Mouse (Mus musculus): ENCODE measurements around the gene Gjc2. TPM values are rescaled to one million over a fixed set of nuclear protein-coding genes. Genes with fewer than 3 reads are reported as not detected.

The Gjc2 gene
- polyA plus RNA-seq, 1 experiment from 2014 or later = 0.10 TPM

GRCm38 (mm10) chr11:59159099-59159498 lies 23.9 kb downstream of the Gjc2 start:
- Histone ChIP-seq H3K9me3 (replicated peaks) (no peaks in the 10 kb centered on the region), H3K9ac (no peak overlapping the region), H3K4me1 (replicated peaks) (peaks cover 31% of the 10 kb centered on the region), H3K4me3 (replicated peaks) (no peak overlapping the region), H3K4me2 (no peak overlapping the region), H3K27ac (replicated peaks) (no peak overlapping the region), H3K27me3 (no peaks in the 10 kb centered on the region), H3K36me3 (replicated peaks) (peaks cover 66% of the 10 kb centered on the region)
- WGBS (ENCODE audit: insufficient replicate concordance) = 90% methylated on average over 13 of the region's 13 CpGs
- no peak for ATAC-seq (ENCODE audit: insufficient read depth)

GRCm38 (mm10) chr11:59155900-59156299 lies 27.1 kb downstream of the Gjc2 start:
- Histone ChIP-seq H3K9ac (no peak overlapping the region), H3K4me2 (no peak overlapping the region), H3K4me3 (replicated peaks) (no peak overlapping the region), H3K27ac (replicated peaks) (no peak overlapping the region), H3K27me3 (no peaks in the 10 kb centered on the region), H3K36me3 (replicated peaks) (peaks cover 55% of the 10 kb centered on the region), H3K9me3 (replicated peaks) (no peaks in the 10 kb centered on the region), H3K4me1 (replicated peaks) (peaks cover 8% of the 10 kb centered on the region)
- ATAC-seq (ENCODE audit: insufficient read depth) = no peak
- WGBS (ENCODE audit: insufficient replicate concordance) = 88% methylated on average over 5 of the region's 5 CpGs

GRCm38 (mm10) chr11:59154220-59154619 lies 28.8 kb downstream of the Gjc2 start:
- no peaks in the 10 kb centered on the region for H3K9me3 ChIP-seq (replicated peaks)
- 83% methylated on average over 7 of the region's 7 CpGs for WGBS (ENCODE audit: insufficient replicate concordance)
- no peak overlapping the region for H3K27ac ChIP-seq (replicated peaks)
- H3K4me3 ChIP-seq (replicated peaks) = no peak overlapping the region
- no peak overlapping the region for H3K4me2 ChIP-seq
- peaks cover 39% of the 10 kb centered on the region for H3K36me3 ChIP-seq (replicated peaks)
- peaks cover 4% of the 10 kb centered on the region; the same call in 1 of the 2 replicates for H3K4me1 ChIP-seq (replicated peaks)
- no peak for ATAC-seq (ENCODE audit: insufficient read depth)
- H3K9ac ChIP-seq = no peak overlapping the region
- peaks cover 4% of the 10 kb centered on the region; the same call in 1 of the 2 replicates for H3K27me3 ChIP-seq

GRCm38 (mm10) chr11:59151729-59152128 lies 31.3 kb downstream of the Gjc2 start:
- Histone ChIP-seq H3K4me2 (no peak overlapping the region), H3K27ac (replicated peaks) (no peak overlapping the region), H3K9me3 (replicated peaks) (no peaks in the 10 kb centered on the region), H3K27me3 (peaks cover 10% of the 10 kb centered on the region), H3K9ac (no peak overlapping the region), H3K4me1 (replicated peaks) (peaks cover 4% of the 10 kb centered on the region; the same call in 1 of the 2 replicates), H3K36me3 (replicated peaks) (peaks cover 14% of the 10 kb centered on the region), H3K4me3 (replicated peaks) (no peak overlapping the region)
- ATAC-seq (ENCODE audit: insufficient read depth) = no peak
- WGBS (ENCODE audit: insufficient replicate concordance) = 26% methylated on average over 3 of the region's 3 CpGs

- no peaks in the 10 kb centered on the region for H3K9me3 ChIP-seq (replicated peaks)
- no peak overlapping the region for H3K27ac ChIP-seq (replicated peaks)
- H3K4me1 ChIP-seq (replicated peaks) = no peaks in the 10 kb centered on the region
- no peak overlapping the region for H3K9ac ChIP-seq
- H3K27me3 ChIP-seq = peaks cover 14% of the 10 kb centered on the region
- H3K4me3 ChIP-seq (replicated peaks) = no peak overlapping the region
- no peaks in the 10 kb centered on the region for H3K36me3 ChIP-seq (replicated peaks)
- WGBS (ENCODE audit: insufficient replicate concordance) = 79% methylated on average over 3 of the region's 3 CpGs
- H3K4me2 ChIP-seq = no peak overlapping the region
- ATAC-seq (ENCODE audit: insufficient read depth) = no peak
Observed at GRCm38 (mm10) chr11:59149302-59149701, 33.7 kb downstream of the Gjc2 start.

- H3K27me3 ChIP-seq = peaks cover 34% of the 10 kb centered on the region
- ATAC-seq (ENCODE audit: insufficient read depth) = no peak
- WGBS (ENCODE audit: insufficient replicate concordance) = 76% methylated on average over 5 of the region's 5 CpGs
- no peak overlapping the region for H3K4me2 ChIP-seq
- H3K27ac ChIP-seq (replicated peaks) = no peak overlapping the region
- peaks cover 7% of the 10 kb centered on the region; the same call in 1 of the 2 replicates for H3K4me1 ChIP-seq (replicated peaks)
- H3K36me3 ChIP-seq (replicated peaks) = no peaks in the 10 kb centered on the region
- H3K9me3 ChIP-seq (replicated peaks) = no peaks in the 10 kb centered on the region
- H3K4me3 ChIP-seq (replicated peaks) = no peak overlapping the region
- no peak overlapping the region for H3K9ac ChIP-seq
Observed at GRCm38 (mm10) chr11:59142962-59143361, 40.1 kb downstream of the Gjc2 start.

- Histone ChIP-seq H3K4me1 (replicated peaks) (peaks cover 7% of the 10 kb centered on the region; the same call in 1 of the 2 replicates), H3K9me3 (replicated peaks) (no peaks in the 10 kb centered on the region), H3K27me3 (peaks cover 40% of the 10 kb centered on the region), H3K9ac (no peak overlapping the region), H3K4me2 (peak overlapping the region; percentile 42), H3K4me3 (replicated peaks) (no peak overlapping the region), H3K36me3 (replicated peaks) (no peaks in the 10 kb centered on the region), H3K27ac (replicated peaks) (no peak overlapping the region)
- WGBS (ENCODE audit: insufficient replicate concordance) = 6% methylated on average over 14 of the region's 14 CpGs
- 0 out of 2 replicates have a peak, but pooled peaks have one; percentile 28 for ATAC-seq (ENCODE audit: insufficient read depth)
Observed at GRCm38 (mm10) chr11:59141772-59142370, 41.1 kb downstream of the Gjc2 start.

GRCm38 (mm10) chr11:59138537-59139486 lies 44.2 kb downstream of the Gjc2 start:
- no peak for ATAC-seq (ENCODE audit: insufficient read depth)
- H3K9me3 ChIP-seq (replicated peaks) = no peaks in the 10 kb centered on the region
- H3K36me3 ChIP-seq (replicated peaks) = no peaks in the 10 kb centered on the region
- peaks cover 10% of the 10 kb centered on the region; the same call in 1 of the 2 replicates for H3K4me1 ChIP-seq (replicated peaks)
- 56% methylated on average over 19 of the region's 19 CpGs for WGBS (ENCODE audit: insufficient replicate concordance)
- H3K27me3 ChIP-seq = peaks cover 63% of the 10 kb centered on the region
- H3K4me2 ChIP-seq = no peak overlapping the region
- H3K9ac ChIP-seq = no peak overlapping the region
- H3K4me3 ChIP-seq (replicated peaks) = no peak overlapping the region
- H3K27ac ChIP-seq (replicated peaks) = no peak overlapping the region

- peaks cover 80% of the 10 kb centered on the region for H3K27me3 ChIP-seq
- H3K9ac ChIP-seq = no peak overlapping the region
- H3K36me3 ChIP-seq (replicated peaks) = no peaks in the 10 kb centered on the region
- no peak overlapping the region for H3K4me3 ChIP-seq (replicated peaks)
- ATAC-seq (ENCODE audit: insufficient read depth) = no peak
- H3K9me3 ChIP-seq (replicated peaks) = no peaks in the 10 kb centered on the region
- H3K27ac ChIP-seq (replicated peaks) = no peak overlapping the region
- WGBS (ENCODE audit: insufficient replicate concordance) = 61% methylated on average over 12 of the region's 12 CpGs
- H3K4me2 ChIP-seq = no peak overlapping the region
- peaks cover 10% of the 10 kb centered on the region; the same call in 1 of the 2 replicates for H3K4me1 ChIP-seq (replicated peaks)
Observed at GRCm38 (mm10) chr11:59136994-59137706, 45.9 kb downstream of the Gjc2 start.

GRCm38 (mm10) chr11:59135904-59136452 lies 47.0 kb downstream of the Gjc2 start, which contains the start of gene Obscn:
Gene Obscn (minus strand): TSS chr11:59136402.
- H3K9ac ChIP-seq = no peak within 1 kb of the TSS
- no peaks in the 10 kb centered on the region for H3K36me3 ChIP-seq (replicated peaks)
- 19% methylated on average over 44 of the region's 44 CpGs for WGBS (ENCODE audit: insufficient replicate concordance)
- H3K4me3 ChIP-seq (replicated peaks) = no peak within 1 kb of the TSS
- ATAC-seq (ENCODE audit: insufficient read depth) = no peak
- H3K4me1 ChIP-seq (replicated peaks) = 0 out of 2 replicates have a peak, but pooled peaks cover 4% of the 10 kb centered on the region
- peaks cover 86% of the 10 kb centered on the region for H3K27me3 ChIP-seq
- H3K9me3 ChIP-seq (replicated peaks) = no peaks in the 10 kb centered on the region
- H3K27ac ChIP-seq (replicated peaks) = no peak within 1 kb of the TSS
- H3K4me2 ChIP-seq = no peak within 1 kb of the TSS

Data from liver, embryonic 15.5 days (tissue).